Mouse (Mus musculus) heart, embryonic 16.5 days (tissue): ENCODE results near the gene Mmp19. TPM values are rescaled to one million over a fixed set of nuclear protein-coding genes. Genes with fewer than 3 reads are reported as not detected.
"Not testable (repeated sequence)": the region's sequence is repeated elsewhere in the genome, so short reads cannot be mapped to it uniquely, and the experiment has no call there.

Source experiments
- ATAC-seq: fragments of 200-750 bp; cut with Nextera tagmentation; replicated peaks from 2 replicates; pipeline ENCODE4 v1.8.0; 2017; ENCODE audit warnings: moderate number of reproducible peaks; ENCODE audit not compliant: insufficient read depth, low FRiP score; ENCODE audit errors: extremely low read depth
- H3K27ac ChIP-seq: fragments of 300-500 bp; sonication (generic); 2 replicates; pipeline ENCODE4 v1.5.1; 2014; ENCODE audit warnings: mild to moderate bottlenecking, low read length, control low read depth, moderate library complexity
- H3K27me3 ChIP-seq: fragments of 300-500 bp; sonication (generic); 2 replicates; pipeline ENCODE4 v1.6.1; 2014; ENCODE audit warnings: low read length, mixed read lengths; ENCODE audit not compliant: control insufficient read depth, insufficient read depth
- H3K36me3 ChIP-seq: fragments of 300-500 bp; sonication (generic); 2 replicates; pipeline ENCODE4 v1.6.1; 2014; ENCODE audit not compliant: control insufficient read depth, insufficient read depth
- H3K4me1 ChIP-seq: fragments of 300-500 bp; sonication (generic); 2 replicates; pipeline ENCODE4 v1.6.1; 2014; ENCODE audit warnings: low read length, mixed read lengths; ENCODE audit not compliant: control insufficient read depth, insufficient read depth
- H3K4me2 ChIP-seq: fragments of 300-500 bp; sonication (generic); 2 replicates; pipeline ENCODE4 v1.6.1; 2014; ENCODE audit warnings: low read depth, mild to moderate bottlenecking, control low read depth, low read length
- H3K4me3 ChIP-seq: fragments of 300-500 bp; sonication (generic); 2 replicates; pipeline ENCODE4 v1.5.1; 2014; ENCODE audit warnings: mild to moderate bottlenecking, control low read depth, low read length
- H3K9ac ChIP-seq: fragments of 300-500 bp; sonication (generic); 2 replicates; pipeline ENCODE4 v1.6.1; 2014; ENCODE audit warnings: low read length, control low read depth
- H3K9me3 ChIP-seq: fragments of 300-500 bp; sonication (generic); replicated peaks from 2 replicates; pipeline ENCODE4 v1.6.1; 2016; ENCODE audit warnings: low read length; ENCODE audit not compliant: control insufficient read depth
- WGBS: fragments of 180-500 bp; shearing (Covaris S2); extraction: QIAGEN DNeasy Blood & Tissue Kit; methylation state at CpG from one replicate; pipeline ENCODE4 v1.1.7; 2014; 5-methylcytosine and 5-hydroxymethylcytosine counted together
- polyA plus RNA-seq: library from polyadenylated mRNA; unstranded; fragments of >200 nt; fragmentation: Nextera tagmentation; extraction: Ambion mirVana; gene quantifications from 2 replicates; pipeline ENCODE4 v1.2.1, GENCODE M21; 2015

The Mmp19 gene
- polyA plus RNA-seq, 1 experiment from 2014 or later = 1.3 TPM

DNA sequence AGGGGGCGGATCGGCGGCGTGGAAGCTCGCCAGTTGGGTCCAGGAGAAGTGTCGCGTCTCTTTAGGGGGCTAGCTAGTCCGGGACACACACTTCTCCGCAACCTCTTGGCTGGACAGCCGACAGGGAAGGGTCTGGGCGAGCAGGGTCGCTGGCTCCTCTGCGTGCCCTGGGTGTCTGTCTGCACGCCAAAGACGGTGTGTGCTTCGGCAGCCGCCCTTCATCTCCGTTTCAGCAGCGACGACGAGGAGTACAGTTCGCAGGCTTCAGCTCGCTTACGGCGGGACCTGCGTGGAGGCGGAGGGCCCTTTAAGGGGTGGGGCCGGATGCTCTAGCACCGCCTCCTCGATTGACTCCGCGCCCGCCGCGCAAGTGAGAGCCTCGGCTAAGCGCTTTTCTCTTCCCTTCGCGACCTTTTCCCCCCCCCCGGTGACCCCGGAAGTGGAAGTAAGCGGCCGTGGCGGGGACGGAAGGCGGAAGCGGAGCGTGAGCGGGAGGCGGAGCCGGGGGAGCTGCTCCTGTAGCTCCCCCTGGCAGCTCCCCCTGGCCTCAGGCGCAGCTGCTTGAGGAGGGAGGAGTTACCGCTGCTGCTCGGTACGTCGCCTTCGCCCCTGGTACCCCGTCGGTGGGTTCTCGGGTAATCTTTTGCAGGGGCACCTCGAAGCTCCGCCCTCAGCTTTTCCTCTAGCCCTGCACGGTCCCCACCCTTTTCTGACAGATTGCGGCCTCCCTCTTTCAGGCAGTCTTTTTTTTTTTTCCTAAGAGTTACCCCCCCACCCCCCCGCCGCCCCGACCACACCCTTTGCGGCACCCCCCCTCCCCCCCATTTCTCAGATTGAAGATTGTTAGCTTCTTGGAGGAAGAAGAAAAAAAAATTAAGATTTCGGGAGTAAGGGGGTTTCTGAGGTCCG, 14.6 kb downstream of the Mmp19 start:
- peak overlapping the region; percentile 99 for H3K27ac ChIP-seq
- ATAC-seq = peak; percentile 92
- no peaks in the 10 kb centered on the region for H3K9me3 ChIP-seq
- no peaks in the 10 kb centered on the region for H3K27me3 ChIP-seq
- peaks cover 46% of the 10 kb centered on the region for H3K4me1 ChIP-seq
- H3K36me3 ChIP-seq = peaks cover 8% of the 10 kb centered on the region
- WGBS = under 1% methylated on average over 70 of the region's 70 CpGs
- peak overlapping the region; percentile 76 for H3K4me2 ChIP-seq
- H3K9ac ChIP-seq = peak overlapping the region; percentile 94
- H3K4me3 ChIP-seq = peak overlapping the region; percentile 87

DNA sequence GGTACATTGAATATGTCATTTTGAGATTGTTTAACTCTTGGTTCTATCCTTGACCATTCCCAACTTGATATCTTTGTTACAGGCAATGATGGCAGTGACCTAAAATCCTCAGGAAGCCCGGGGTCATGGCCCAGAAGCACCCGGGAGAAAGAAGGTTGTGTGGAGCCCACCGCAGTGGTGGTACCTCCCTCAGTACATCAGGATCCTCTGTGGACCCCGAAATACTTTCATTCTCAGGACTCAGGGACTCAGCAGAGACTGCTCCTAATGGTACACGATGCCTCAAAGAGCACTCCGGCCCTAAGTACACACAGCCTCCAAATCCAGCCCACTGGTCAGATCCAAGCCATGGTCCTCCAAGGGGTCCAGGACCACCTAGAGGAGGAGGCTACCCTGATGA, 15.4 kb downstream of the Mmp19 start:
- no peaks in the 10 kb centered on the region for H3K9me3 ChIP-seq
- H3K4me3 ChIP-seq = peak overlapping the region; percentile 87
- 53% methylated on average over 6 of the region's 6 CpGs for WGBS
- ATAC-seq = no peak
- H3K4me2 ChIP-seq = peak overlapping the region; percentile 76
- no peaks in the 10 kb centered on the region for H3K27me3 ChIP-seq
- no peak overlapping the region for H3K27ac ChIP-seq
- peaks cover 46% of the 10 kb centered on the region for H3K4me1 ChIP-seq
- H3K36me3 ChIP-seq = peaks cover 9% of the 10 kb centered on the region
- H3K9ac ChIP-seq = peak overlapping the region; percentile 70

DNA sequence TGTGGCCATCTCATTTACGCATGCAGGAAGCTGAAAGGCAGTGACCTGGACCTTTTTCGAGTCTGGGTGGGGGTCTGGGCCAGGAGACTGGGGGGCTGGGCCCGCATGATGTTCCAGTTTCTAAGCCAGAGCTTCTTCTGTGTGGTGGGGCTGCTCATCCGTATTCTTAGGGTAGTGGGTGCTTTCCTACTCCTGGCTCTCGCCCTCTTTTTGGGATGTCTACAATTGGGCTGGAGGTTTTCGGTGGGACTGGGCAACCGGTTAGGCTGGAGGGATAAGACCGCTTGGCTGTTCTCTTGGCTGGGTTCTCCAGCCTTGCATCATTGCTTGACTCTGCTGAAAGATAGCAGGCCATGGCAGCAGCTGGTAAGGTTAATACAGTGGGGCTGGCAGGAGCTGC, 16.3 kb downstream of the Mmp19 start:
- Histone ChIP-seq H3K4me3 (peak overlapping the region; percentile 87), H3K27ac (peak overlapping the region; percentile 12; the same call in 1 of the 2 replicates), H3K27me3 (no peaks in the 10 kb centered on the region), H3K36me3 (peaks cover 9% of the 10 kb centered on the region), H3K9ac (peak overlapping the region; percentile 70), H3K4me2 (peak overlapping the region; percentile 76), H3K9me3 (no peaks in the 10 kb centered on the region), H3K4me1 (peaks cover 46% of the 10 kb centered on the region)
- 86% methylated on average over 8 of the region's 8 CpGs for WGBS
- no peak for ATAC-seq

DNA sequence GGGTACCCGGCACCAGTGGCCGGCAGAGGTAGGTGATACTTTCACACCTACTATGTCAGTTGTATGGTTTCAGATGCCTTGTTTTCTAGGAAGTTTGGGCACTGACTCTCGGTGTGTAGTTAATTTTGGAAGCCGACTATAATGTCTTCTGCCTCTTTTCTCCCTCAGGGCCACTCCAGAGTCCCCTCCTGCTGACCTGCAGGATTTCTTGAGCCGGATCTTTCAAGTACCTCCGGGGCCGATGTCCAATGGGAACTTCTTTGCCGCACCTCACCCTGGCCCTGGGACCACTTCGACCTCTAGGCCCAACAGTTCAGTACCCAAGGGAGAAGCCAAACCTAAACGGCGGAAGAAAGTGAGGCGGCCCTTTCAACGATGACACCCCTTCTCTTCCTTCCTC, 26.3 kb downstream of the Mmp19 start, which contains the start of gene Sarnp:
TSS of gene Sarnp (plus strand) at position 301 of the 400 bp plus-strand sequence.
- Histone ChIP-seq H3K4me2 (no peak within 1 kb of the TSS), H3K4me1 (peaks cover 8% of the 10 kb centered on the region), H3K9ac (no peak within 1 kb of the TSS), H3K27ac (no peak within 1 kb of the TSS), H3K27me3 (no peaks in the 10 kb centered on the region), H3K36me3 (peaks cover 48% of the 10 kb centered on the region), H3K4me3 (no peak within 1 kb of the TSS), H3K9me3 (no peaks in the 10 kb centered on the region)
- 87% methylated on average over 13 of the region's 13 CpGs for WGBS
- no peak for ATAC-seq

DNA sequence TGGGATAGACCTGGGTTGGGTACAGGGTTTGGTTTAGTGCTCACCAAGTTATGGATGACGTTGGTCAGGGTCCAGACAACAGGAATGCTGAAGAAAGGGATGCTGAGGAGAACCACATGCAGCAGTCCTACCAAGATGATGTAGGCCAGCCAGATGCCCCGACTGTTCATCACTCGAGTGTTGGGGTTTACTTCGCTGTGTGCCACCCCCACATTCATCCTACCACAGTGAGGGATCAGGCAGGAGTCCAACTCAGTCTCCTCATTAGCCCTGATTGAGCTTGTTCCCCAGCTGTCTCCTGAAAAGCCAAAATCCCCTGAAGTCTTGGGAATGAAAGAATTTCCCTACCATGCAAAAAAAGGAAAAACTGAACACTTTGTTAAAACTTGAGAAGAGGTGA, 29.5 kb downstream of the Mmp19 start:
- no peak overlapping the region for H3K4me3 ChIP-seq
- WGBS = 88% methylated on average over 4 of the region's 4 CpGs
- no peaks in the 10 kb centered on the region for H3K27me3 ChIP-seq
- ATAC-seq = no peak
- no peak overlapping the region for H3K4me2 ChIP-seq
- H3K4me1 ChIP-seq = peaks cover 14% of the 10 kb centered on the region
- no peak overlapping the region for H3K27ac ChIP-seq
- peaks cover 43% of the 10 kb centered on the region for H3K36me3 ChIP-seq
- H3K9ac ChIP-seq = no peak overlapping the region
- H3K9me3 ChIP-seq = no peaks in the 10 kb centered on the region

DNA sequence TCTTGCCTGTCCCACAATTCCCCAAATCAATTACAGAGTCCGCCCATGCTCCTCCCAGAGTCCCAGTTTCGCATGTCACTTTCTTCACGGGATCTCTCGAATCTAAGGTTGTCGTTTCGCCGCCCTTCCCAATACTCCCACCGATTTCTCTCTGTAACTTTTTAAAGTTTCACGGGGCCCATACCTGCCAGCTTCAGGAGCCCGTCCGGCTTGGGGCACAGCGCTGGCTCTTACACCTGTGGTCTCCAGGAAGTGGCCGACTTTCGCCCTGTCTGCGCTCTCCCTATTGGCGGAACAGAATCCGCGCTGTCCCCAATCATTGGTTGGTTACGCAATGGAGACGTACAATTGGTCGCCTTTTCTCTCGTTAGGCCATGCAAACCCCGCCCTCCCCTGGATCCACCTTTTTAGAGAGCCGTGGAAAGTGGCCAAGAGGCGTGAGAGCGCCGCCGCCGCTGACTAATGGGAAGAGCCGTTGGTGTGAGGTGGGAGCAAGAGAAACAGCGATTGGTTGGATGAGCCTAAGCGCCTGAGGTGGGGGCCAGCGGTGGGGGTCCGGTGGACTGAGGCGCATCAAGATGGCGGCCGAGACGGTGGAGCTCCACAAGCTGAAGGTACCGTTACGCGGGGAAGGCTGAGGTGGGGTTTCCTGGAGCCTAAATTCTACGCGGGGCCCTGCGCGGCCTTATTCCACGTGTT, 30.8 kb downstream of the Mmp19 start, which contains the start of gene Ormdl2:
TSS of gene Ormdl2 (minus strand) at position 288 of the 699 bp plus-strand sequence.
- Histone ChIP-seq H3K4me1 (peaks cover 14% of the 10 kb centered on the region), H3K9ac (peak within 1 kb of the TSS; percentile 83), H3K4me3 (peak within 1 kb of the TSS; percentile 73), H3K27ac (peak within 1 kb of the TSS; percentile 46), H3K27me3 (no peaks in the 10 kb centered on the region), H3K36me3 (peaks cover 33% of the 10 kb centered on the region), H3K4me2 (peak within 1 kb of the TSS; percentile 83), H3K9me3 (no peaks in the 10 kb centered on the region)
- under 1% methylated on average over 46 of the region's 46 CpGs for WGBS
- ATAC-seq = peak; percentile 100

DNA sequence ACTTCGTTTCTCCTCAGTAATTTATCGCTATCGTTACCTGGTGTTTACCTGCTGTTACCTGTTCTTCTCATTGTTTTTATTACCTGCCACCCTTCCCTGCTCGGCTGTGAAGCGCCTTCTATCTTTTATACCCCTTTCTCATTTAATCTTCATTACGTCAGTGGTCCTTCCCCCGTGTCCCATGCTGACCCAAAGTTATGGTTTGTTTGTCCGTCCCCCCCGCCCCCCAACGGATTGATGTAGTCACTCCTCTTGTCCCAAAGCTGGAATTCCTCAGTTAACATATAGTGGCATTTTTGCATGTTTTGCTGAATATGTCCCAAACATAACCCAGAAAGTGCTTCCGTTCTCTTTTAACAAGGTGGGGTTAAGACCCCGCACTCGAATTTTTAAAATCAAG, 31.4 kb downstream of the Mmp19 start:
- Histone ChIP-seq H3K27ac (peak overlapping the region; percentile 46), H3K9ac (peak overlapping the region; percentile 83), H3K36me3 (peaks cover 28% of the 10 kb centered on the region), H3K9me3 (no peaks in the 10 kb centered on the region), H3K4me3 (peak overlapping the region; percentile 73), H3K27me3 (no peaks in the 10 kb centered on the region), H3K4me1 (peaks cover 14% of the 10 kb centered on the region), H3K4me2 (peak overlapping the region; percentile 83)
- WGBS = 2% methylated on average over 13 of the region's 13 CpGs
- ATAC-seq = no peak

DNA sequence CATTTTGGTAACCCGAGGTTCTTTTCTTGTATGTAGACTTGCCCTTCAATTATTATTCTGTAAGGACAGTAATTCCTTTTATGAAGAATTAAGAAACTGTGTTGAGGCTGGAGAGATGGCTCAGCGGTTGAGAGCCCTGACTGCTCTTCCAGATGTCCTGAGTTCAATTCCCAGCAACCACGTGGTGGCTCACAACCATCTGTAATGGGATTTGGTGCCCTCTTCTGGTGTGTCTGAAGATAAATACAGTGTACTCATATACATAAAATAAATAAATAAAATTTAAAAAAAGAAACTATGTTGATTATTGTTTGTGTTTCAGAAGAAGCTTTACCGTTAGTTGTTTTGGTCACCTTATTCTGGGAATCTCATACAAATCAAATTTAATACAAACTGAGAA, 32.4 kb downstream of the Mmp19 start:
- ATAC-seq, H3K27ac ChIP-seq, H3K27me3 ChIP-seq, H3K9me3 ChIP-seq, H3K4me3 ChIP-seq, H3K9ac ChIP-seq: not testable (repeated sequence)
- WGBS = 70% methylated on average over 4 of the region's 4 CpGs
- Histone ChIP-seq H3K4me1 (peaks cover 14% of the 10 kb centered on the region), H3K36me3 (peaks cover 19% of the 10 kb centered on the region), H3K4me2 (peak overlapping the region; percentile 83)

DNA sequence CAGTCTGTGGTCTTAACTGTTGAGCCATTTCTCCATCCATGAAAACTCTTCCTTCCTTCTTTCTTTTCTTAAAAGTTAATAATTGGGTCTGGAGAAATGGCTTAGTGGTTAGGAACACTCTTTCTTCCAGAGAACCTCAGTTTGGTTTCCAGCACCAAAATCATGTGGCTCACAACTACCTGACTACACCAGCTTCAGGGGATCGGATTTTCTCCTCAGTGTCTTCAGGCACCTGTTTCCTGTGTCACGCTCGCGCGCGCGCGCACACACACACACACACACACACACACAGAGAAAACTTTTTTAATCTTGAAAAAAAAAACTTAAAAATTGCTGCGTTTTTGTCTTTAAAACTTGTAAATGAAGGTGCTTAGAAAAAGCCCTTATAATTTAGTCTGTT, 33.1 kb downstream of the Mmp19 start:
- no peak overlapping the region for H3K27ac ChIP-seq
- H3K27me3 ChIP-seq = no peaks in the 10 kb centered on the region
- H3K4me3 ChIP-seq = no peak overlapping the region
- no peak overlapping the region for H3K4me2 ChIP-seq
- H3K4me1 ChIP-seq = peaks cover 14% of the 10 kb centered on the region
- H3K36me3 ChIP-seq = peaks cover 15% of the 10 kb centered on the region; the same call in 1 of the 2 replicates
- WGBS = 94% methylated on average over 9 of the region's 9 CpGs
- H3K9me3 ChIP-seq = no peaks in the 10 kb centered on the region
- ATAC-seq = no peak
- H3K9ac ChIP-seq = no peak overlapping the region
